Mouse (Mus musculus) embryonic fibroblast, embryonic 13.5 days (primary cell): Measurements from ENCODE around the gene Tank.

ENCODE experiments used
- CTCF ChIP-seq: IDR thresholded peaks from 2 replicates; pipeline ENCODE4 v1.5.1; 2011; ENCODE audit warnings: mild to moderate bottlenecking, control low read depth, low read length, moderate library complexity, borderline replicate concordance; ENCODE audit not compliant: insufficient read depth
- POLR2A ChIP-seq: IDR thresholded peaks from 2 replicates; pipeline ENCODE4 v1.6.1; 2011; ENCODE audit warnings: low read depth, mild to moderate bottlenecking, control low read depth, low read length, moderate library complexity

DNA sequence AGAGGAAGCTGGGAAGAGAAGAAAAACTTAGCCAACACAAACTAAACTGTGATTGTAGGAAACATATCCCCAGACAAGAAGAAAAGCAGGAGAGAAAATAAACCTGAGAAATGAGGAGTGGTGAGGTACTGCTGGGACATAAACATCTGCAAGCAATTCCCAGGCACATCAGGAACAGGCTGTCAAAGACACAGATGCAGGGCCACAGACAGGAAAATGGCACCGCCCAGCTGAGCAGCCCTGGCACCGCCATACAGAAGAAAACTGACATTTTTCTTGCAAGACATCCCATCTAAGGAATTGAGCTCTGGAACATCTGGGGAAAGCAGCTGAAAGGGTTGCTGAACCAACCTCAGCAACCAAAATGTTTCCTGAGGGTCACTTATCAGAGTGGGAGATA is 30.4 kb upstream of the Tank start:
- no peak for TF ChIP-seq CTCF
- TF ChIP-seq POLR2A, result no peak
